Mouse (Mus musculus) kidney, adult 2 months (tissue): Measurements from ENCODE around the gene Pitx1.

Source experiments
- CTCF ChIP-seq: fragments of 200-500 bp; conservative IDR thresholded peaks from 2 replicates; pipeline ENCODE4 v1.5.1; 2011; ENCODE audit warnings: low read depth, mild to moderate bottlenecking, control low read depth, low read length, moderate library complexity, mixed read lengths; ENCODE audit not compliant: insufficient read depth, insufficient read length
- POLR2A ChIP-seq: fragments of 200-500 bp; IDR thresholded peaks from one replicate; pipeline ENCODE4 v1.6.1; 2011; ENCODE audit warnings: low read depth, low read length, control low read depth

DNA sequence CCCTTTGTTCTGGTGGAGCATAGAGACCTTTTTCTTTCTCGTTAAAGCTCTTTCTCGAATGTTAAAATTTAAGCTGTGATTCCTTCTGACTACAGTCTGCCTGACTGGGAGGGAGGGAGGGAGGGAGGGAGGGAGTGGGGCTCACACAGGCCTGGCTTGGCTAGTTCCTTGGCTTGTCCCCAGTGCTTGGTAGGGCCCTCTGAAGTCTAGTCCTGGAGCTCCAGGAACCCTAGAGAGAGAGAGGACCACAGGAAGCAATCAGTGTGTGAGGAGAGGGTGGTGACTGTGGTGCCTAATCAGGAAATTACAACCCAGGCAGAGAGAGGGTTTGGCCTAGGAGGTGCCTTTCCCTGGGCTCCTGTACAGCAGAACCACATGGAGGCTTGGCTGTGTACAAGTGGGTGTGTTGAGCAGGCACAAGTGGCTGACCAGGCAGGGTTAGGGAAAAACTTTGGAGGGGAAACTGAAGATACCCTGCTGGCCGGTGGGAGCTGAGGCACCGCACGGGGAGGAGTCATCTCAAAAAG is 22.4 kb downstream of the Pitx1 start:
- TF ChIP-seq CTCF: no peak
- TF ChIP-seq POLR2A: no peak
